Mouse (Mus musculus) ES-CJ7 (cell line): ENCODE results near the gene Por.
A peak's percentile ranks its signal among the peaks of the same experiment; 100 is the strongest.

Experiments
- DNase-seq: peaks from one replicate; pipeline ENCODE4 v3.0.0; 2011; ENCODE audit warnings: low read depth, low spot score

Gene Por

DNA sequence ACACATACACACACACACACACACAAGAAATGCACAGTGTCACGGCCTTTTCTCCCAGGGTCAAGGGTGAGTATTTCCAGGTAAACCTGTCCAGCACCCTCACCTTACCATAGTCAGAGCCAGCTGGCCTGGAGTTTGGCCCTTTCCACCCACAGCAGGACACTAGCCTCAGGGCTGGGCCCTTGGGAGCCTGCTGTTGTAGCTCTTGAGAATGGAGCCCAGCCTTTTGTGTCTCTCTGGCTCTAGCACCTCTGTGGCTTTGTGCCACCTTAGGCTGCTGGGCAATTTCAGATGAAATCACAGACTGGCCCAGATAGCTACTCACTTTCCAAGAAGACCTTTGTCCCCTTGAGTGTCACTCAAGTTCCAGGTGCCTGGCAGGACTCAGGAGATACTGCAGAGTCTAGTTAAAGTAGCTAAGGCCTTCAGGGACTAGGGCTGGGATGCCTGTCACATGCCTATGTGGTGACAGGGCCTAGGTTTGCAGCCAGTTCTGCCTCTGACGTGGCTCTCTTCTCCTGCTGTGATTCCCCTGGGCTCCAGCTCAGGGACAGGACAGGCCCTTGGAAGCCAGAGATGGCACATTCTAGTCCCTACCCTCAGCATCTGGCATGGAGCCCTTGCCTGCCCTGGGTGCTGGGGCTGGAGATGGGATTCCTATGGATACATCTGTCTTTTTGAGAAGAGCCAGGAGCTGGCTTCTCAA lies 57.0 kb downstream of the Por start:
- no peak for DNase-seq

DNA sequence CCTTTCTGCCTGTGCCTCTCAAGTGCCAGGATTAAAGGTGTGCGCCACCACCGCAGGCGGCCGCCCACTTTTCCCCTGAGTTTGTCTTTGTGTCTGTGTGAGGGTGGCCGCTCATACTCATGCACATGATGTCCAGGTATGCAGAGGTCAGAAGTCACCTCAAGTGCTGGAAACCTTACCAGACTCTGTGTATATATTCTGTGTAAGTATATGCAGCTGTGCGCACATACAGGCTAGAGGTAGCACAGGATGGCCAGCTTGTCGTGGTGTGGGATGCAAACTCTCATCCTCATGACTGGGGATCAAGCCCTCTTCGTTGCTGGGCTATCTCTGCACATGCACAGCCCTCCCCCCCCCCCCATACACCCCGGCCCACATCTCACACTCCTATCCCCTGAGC lies 58.0 kb downstream of the Por start:
- no peak for DNase-seq

- no peak for DNase-seq
Observed at GRCm38 (mm10) chr5:135728361-135728760, 58.5 kb downstream of the Por start.

- DNase-seq = no peak
Observed at GRCm38 (mm10) chr5:135729351-135729750, 59.5 kb downstream of the Por start.

DNA sequence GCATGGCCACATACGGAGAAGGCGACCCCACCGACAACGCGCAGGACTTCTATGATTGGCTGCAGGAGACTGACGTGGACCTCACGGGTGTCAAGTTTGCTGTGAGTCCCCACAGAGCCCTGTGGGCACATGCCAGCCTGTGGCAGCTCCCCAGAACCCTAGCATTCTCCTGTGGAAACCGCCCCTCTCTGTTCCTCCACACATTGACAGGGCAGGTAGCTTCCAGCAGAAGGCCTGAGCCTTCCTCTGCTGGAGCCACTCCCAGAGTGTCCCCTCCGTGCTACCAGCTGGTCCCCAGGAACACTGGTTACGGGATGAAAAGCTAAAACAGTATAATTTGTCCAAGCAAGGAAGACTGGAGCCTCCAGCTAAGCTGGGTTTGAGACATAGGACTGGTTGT lies 60.4 kb downstream of the Por start:
- no peak for DNase-seq

GRCm38 (mm10) chr5:135730916-135731315 lies 61.1 kb downstream of the Por start:
- DNase-seq = no peak

DNA sequence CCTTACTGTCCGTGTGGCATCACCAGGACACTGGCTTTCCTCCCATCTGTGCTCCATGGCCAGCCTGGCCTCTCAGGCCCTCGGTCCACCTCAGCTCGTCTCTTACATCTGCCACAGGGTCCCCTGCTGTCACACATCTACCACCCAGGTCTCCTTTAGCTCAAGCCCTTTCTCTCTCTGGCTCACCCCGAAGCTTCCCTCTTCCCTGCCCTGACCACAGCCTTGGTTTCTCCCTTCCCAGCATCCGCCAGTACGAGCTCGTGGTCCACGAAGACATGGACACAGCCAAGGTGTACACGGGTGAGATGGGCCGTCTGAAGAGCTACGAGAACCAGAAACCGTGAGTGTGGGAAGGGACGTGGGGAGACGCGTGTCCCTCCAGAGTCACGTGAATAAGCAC lies 61.5 kb downstream of the Por start:
- DNase-seq = no peak

DNA sequence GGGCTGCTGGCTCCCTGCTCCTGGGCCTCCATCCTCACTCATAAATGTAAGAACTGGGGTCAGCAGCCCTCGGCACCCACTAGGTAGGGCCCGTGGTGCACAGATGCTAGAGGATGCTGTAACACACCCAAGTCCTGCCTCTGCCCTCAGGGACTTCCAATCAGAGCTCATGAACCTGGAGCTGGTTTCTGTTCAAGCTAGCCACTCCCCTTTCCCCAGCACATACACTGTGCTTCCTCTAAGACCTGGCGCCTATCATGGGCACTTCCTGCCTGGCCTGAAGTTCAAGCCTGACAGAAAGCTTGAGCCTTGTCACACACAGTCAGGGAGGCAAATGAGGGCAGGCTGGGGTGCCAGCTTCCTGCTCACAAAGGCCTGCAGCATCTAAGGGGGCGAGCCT lies 63.2 kb downstream of the Por start:
- DNase-seq = peak; percentile 28

- DNase-seq = no peak
Observed at GRCm38 (mm10) chr5:135734057-135734680, 64.3 kb downstream of the Por start.

- no peak for DNase-seq
Observed at GRCm38 (mm10) chr5:135735741-135736140, 65.9 kb downstream of the Por start.

DNA sequence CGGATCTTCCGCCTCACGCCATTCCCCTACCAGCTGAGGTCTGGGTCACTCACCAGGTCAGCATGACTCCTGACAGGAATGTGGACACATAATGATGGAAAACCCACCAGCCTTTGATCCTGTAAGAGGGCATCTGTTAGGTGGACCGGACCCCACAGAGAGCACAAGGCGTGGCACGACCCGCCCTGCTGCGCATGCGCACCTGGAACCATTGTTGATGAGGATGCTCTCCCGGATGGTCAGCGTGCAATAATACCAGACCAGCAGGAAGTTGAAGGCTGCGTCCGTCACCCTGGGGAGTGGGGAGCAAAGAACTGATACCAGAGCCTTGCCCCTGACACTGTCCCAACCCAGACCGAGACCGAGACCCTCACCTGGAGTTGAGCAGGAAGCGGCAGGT lies 66.7 kb downstream of the Por start:
- DNase-seq = no peak

DNA sequence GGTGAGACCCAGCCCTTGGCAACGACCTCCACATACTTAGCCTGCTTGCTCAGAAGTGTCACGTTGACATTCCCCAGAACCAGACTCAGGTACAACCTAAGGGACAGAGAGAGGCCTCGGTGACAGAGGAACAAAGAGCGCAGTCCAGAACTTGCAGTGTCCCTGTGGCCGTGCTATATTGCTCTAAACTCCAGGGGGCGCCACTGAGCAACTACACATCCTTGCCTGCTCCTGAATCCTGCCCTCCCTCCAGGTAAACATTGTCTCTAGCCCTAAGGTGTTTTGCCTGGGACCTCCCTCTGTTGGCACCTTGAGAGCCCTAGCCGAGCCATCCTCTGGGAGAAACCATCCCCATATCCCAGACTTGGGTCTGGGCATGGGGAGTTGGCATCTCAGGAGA lies 67.3 kb downstream of the Por start:
- peak; percentile 67 for DNase-seq

GRCm38 (mm10) chr5:135738266-135738665 lies 68.4 kb downstream of the Por start:
- DNase-seq = peak; percentile 88

GRCm38 (mm10) chr5:135742156-135742555 lies 72.3 kb downstream of the Por start:
- DNase-seq = peak; percentile 23

GRCm38 (mm10) chr5:135742941-135743740 lies 73.3 kb downstream of the Por start:
- DNase-seq = peak; percentile 31

DNA sequence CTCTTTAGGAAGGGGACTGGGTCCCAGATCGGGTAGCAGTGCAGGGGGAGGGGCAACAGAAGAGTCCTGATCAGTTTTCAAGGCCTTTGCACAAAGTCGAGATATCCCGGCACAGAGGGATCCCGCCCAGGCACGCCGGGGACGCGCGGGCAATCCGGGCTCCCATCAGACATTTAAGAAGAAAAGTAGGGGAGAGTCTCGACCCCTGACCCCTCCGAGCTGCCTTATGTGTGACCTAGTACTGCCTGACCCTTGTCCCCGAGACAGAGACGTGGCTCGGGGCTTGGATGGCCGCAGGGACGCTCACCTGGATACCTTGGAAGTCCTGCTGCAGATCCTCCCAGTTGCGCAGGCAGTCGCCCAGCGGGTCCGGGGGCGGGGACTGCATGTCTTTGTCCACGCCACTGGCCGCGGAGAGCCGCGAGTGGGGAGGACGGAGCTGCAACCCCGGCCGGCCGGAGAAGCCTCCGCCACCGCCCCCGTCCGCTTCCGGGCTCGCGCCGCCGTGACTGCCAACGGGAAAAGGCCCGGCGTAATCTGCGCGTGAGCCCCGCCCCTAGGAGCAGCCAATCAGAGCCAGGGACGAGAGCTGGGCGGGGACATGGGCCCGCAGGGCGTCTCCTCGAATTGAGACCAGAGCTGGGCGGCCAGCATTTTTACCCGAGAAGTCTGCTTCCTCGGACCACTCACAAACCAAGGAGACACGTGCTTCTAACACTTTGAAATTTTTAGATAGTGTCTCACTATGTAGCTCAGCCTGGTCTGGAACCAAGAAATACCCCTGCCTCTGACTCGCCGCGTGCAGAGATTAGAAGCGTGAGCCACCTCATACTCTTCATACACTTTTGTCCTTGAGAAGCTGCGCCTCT lies 74.1 kb downstream of the Por start, which contains the start of gene Tmem120a:
Tmem120a (minus strand) TSS at position 708 of the 869 bp plus-strand sequence.
- DNase-seq = peak; percentile 91

GRCm38 (mm10) chr5:135744742-135745141 lies 74.9 kb downstream of the Por start:
- no peak for DNase-seq

GRCm38 (mm10) chr5:135751041-135751440 lies 81.2 kb downstream of the Por start:
- no peak for DNase-seq

DNA sequence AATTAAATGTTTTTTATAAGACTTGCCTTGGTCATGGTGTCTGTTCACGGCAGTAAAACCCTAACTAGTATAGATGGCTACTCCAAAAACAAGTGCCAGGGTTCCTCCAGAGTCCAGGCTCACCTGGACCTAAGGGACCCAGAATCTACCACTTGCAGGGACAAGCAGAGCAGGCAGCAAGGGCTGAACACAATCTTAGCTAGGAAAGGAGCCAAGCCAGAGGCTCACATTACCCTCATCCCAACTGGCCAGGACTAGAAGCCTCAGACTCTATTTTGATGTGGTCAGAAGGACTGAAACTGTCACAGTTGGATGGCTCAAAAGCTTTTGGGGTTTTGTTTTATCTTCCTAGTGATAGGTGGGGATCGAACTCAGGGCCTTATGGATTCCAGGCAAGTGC lies 81.8 kb downstream of the Por start:
- no peak for DNase-seq

- DNase-seq = no peak
Observed at GRCm38 (mm10) chr5:135761881-135762280, 92.0 kb downstream of the Por start.

- peak; percentile 63 for DNase-seq
Observed at GRCm38 (mm10) chr5:135763526-135763925, 93.7 kb downstream of the Por start.

GRCm38 (mm10) chr5:135764971-135765370 lies 95.1 kb downstream of the Por start:
- no peak for DNase-seq
